ENCODE assay signal across 31 mouse cellular contexts in the genomic region with DNA sequence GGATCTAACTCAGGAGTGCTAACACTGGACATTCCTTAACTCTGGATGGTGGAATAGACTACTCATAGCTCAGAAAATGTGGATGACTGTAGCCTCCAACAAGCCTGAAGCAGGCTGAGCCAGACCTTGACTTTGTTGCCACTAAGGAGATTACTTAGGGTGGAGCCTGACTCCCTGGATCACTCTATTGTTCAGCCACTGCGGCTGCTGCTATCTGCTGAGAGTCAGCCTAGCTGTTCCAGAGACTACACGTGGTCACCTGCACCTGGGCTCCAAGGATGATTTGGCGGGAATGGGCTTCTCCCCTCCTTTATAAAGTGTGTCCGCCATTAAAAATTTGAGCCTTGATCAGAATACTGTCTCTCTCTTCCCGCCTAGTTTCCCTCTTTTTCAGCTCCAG.
"Had no signal": no experiment of that assay in that cellular context is flagged by ENCODE, and none has a peak within 500 bp of the region (broad histone marks: within the 10 kb centered on the region; RNA-seq: fewer than 3 reads in every experiment).

No protein-coding gene starts in this region.

- H3K9me3 ChIP-seq: limb, embryonic 10.5 days; limb, embryonic 12.5 days; limb, embryonic 13.5 days; limb, embryonic 15.5 days; liver, embryonic 12.5 days; liver, embryonic 13.5 days; liver, embryonic 15.5 days; lung, embryonic 15.5 days; midbrain, embryonic 10.5 days; midbrain, embryonic 12.5 days; midbrain, embryonic 13.5 days; midbrain, embryonic 15.5 days had no signal

- H3K36me3 ChIP-seq: limb, embryonic 10.5 days; limb, embryonic 12.5 days; limb, embryonic 13.5 days; limb, embryonic 15.5 days; liver, embryonic 12.5 days; liver, embryonic 13.5 days; liver, embryonic 15.5 days; lung, embryonic 15.5 days; midbrain, embryonic 10.5 days; midbrain, embryonic 12.5 days; midbrain, embryonic 13.5 days; midbrain, embryonic 15.5 days had no signal

- H3K4me2 ChIP-seq: limb, embryonic 12.5 days; limb, embryonic 13.5 days; limb, embryonic 15.5 days; liver, embryonic 11.5 days; liver, embryonic 12.5 days; liver, embryonic 13.5 days; liver, embryonic 15.5 days; lung, embryonic 14.5 days; lung, embryonic 15.5 days; midbrain, embryonic 11.5 days; midbrain, embryonic 12.5 days; midbrain, embryonic 13.5 days; midbrain, embryonic 15.5 days had no signal

- H3K4me3 ChIP-seq: limb, embryonic 10.5 days; limb, embryonic 12.5 days; limb, embryonic 13.5 days; limb, embryonic 15.5 days; liver, embryonic 12.5 days; liver, embryonic 13.5 days; liver, embryonic 15.5 days; lung, embryonic 15.5 days; megakaryocyte, embryonic 14.5 days; midbrain, embryonic 10.5 days; midbrain, embryonic 12.5 days; midbrain, embryonic 13.5 days; midbrain, embryonic 15.5 days; myocyte had no signal

- ATAC-seq: liver, embryonic 12.5 days; liver, postnatal 0 days; lung, postnatal 0 days; midbrain, embryonic 13.5 days; midbrain, embryonic 15.5 days; midbrain, embryonic 16.5 days had no signal

- H3K4me1 ChIP-seq: limb, embryonic 10.5 days; limb, embryonic 12.5 days; limb, embryonic 13.5 days; limb, embryonic 15.5 days; liver, embryonic 12.5 days; liver, embryonic 13.5 days; liver, embryonic 15.5 days; lung, embryonic 15.5 days; midbrain, embryonic 10.5 days; midbrain, embryonic 12.5 days; midbrain, embryonic 13.5 days; midbrain, embryonic 15.5 days had no signal

- DNase-seq: left cerebral cortex, postnatal 4 days; liver; liver, embryonic 13.5 days; liver, postnatal 0 days; lung, adult 18-20 months; lung, adult 2 months; lung, embryonic 14.5 days; lung, postnatal 10 days; lung, postnatal 14 days; lung, postnatal 36 days; lung, postnatal 4 days; midbrain, embryonic 14.5 days had no signal

- H3K9ac ChIP-seq: limb, embryonic 12.5 days; limb, embryonic 13.5 days; limb, embryonic 15.5 days; liver, embryonic 12.5 days; liver, embryonic 13.5 days; liver, embryonic 14.5 days; liver, embryonic 15.5 days; liver, postnatal 0 days; lung, embryonic 14.5 days; lung, embryonic 15.5 days; midbrain, embryonic 12.5 days; midbrain, embryonic 13.5 days; midbrain, embryonic 15.5 days had no signal

- H3K27ac ChIP-seq: limb, embryonic 10.5 days; limb, embryonic 12.5 days; limb, embryonic 13.5 days; limb, embryonic 15.5 days; liver, embryonic 12.5 days; liver, embryonic 13.5 days; liver, embryonic 14.5 days; liver, embryonic 15.5 days; lung, embryonic 15.5 days; macrophage; midbrain, embryonic 10.5 days; midbrain, embryonic 12.5 days; midbrain, embryonic 13.5 days; midbrain, embryonic 15.5 days had no signal

- H3K27me3 ChIP-seq: limb, embryonic 12.5 days; limb, embryonic 13.5 days; limb, embryonic 15.5 days; liver, embryonic 12.5 days; liver, embryonic 13.5 days; liver, embryonic 15.5 days; lung, embryonic 15.5 days; midbrain, embryonic 12.5 days; midbrain, embryonic 13.5 days; midbrain, embryonic 15.5 days had no signal
